Mouse (Mus musculus) forebrain, postnatal 0 days (tissue): Measurements from ENCODE around the gene Zdhhc4. TPM values are rescaled to one million over a fixed set of nuclear protein-coding genes. Genes with fewer than 3 reads are reported as not detected.
A peak's percentile ranks its signal among the peaks of the same experiment; 100 is the strongest.

Experiments used
- ATAC-seq: fragments of 200-750 bp; cut with Nextera tagmentation; 2 replicates; pipeline ENCODE4 v1.8.0; 2017; ENCODE audit warnings: mild to moderate bottlenecking, moderate library complexity
- DNase-seq: peaks from one replicate; pipeline ENCODE4 v3.0.0-alpha.2; 2015
- H3K27ac ChIP-seq: fragments of 300-500 bp; sonication (generic); 2 replicates; pipeline ENCODE4 v1.5.1; 2014; ENCODE audit warnings: low read depth, mild to moderate bottlenecking, antibody characterized with exemption, low read length, moderate library complexity, mixed read lengths
- H3K27me3 ChIP-seq: fragments of 300-500 bp; sonication (generic); 2 replicates; pipeline ENCODE4 v1.6.1; 2014; ENCODE audit warnings: mild to moderate bottlenecking, low read length, mixed read lengths; ENCODE audit not compliant: insufficient read depth
- H3K36me3 ChIP-seq: fragments of 300-500 bp; sonication (generic); 2 replicates; pipeline ENCODE4 v1.6.1; 2014; ENCODE audit warnings: mild to moderate bottlenecking, moderate library complexity; ENCODE audit not compliant: insufficient read depth
- H3K4me1 ChIP-seq: fragments of 300-500 bp; sonication (generic); 2 replicates; pipeline ENCODE4 v1.6.1; 2014; ENCODE audit warnings: antibody characterized with exemption; ENCODE audit not compliant: insufficient read depth
- H3K4me2 ChIP-seq: fragments of 300-500 bp; sonication (generic); 2 replicates; pipeline ENCODE4 v1.6.1; 2014; ENCODE audit warnings: low read depth, mild to moderate bottlenecking, moderate library complexity
- H3K4me3 ChIP-seq: fragments of 300-500 bp; sonication (generic); 2 replicates; pipeline ENCODE4 v1.5.1; 2014; ENCODE audit warnings: low read depth, low read length, mixed read lengths
- H3K9ac ChIP-seq: fragments of 300-500 bp; sonication (generic); 2 replicates; pipeline ENCODE4 v1.6.1; 2014; ENCODE audit warnings: mild to moderate bottlenecking
- H3K9me3 ChIP-seq: fragments of 300-500 bp; sonication (generic); 2 replicates; pipeline ENCODE4 v1.6.1; 2016; ENCODE audit warnings: low read length
- CTCF ChIP-seq: sonication (generic); IDR thresholded peaks from 2 replicates; pipeline ENCODE4 v1.5.1; 2016; ENCODE audit warnings: antibody characterized with exemption, control low read depth, low read depth
- WGBS: fragments of 180-500 bp; shearing (Covaris S2); extraction: QIAGEN DNeasy Blood & Tissue Kit; methylation state at CpG from one replicate; pipeline ENCODE4 v1.1.7; 2014; 5-methylcytosine and 5-hydroxymethylcytosine counted together
- polyA plus RNA-seq: library from polyadenylated mRNA; unstranded; fragments of >200 nt; fragmentation: Nextera tagmentation; extraction: Ambion mirVana; gene quantifications from 2 replicates; pipeline ENCODE4 v1.2.1, GENCODE M21; 2015
- total RNA-seq: library from RNA; depleted of rRNA; stranded (reverse); fragments of >200 nt; gene quantifications from 2 replicates; pipeline ENCODE4 v1.2.3, GENCODE M21; 2014

Zdhhc4 gene
- total and polyA plus RNA-seq, 2 experiments from 2014 or later, result 62.6 to 97.3 TPM

GRCm38 (mm10) chr5:143298391-143298790 is 30.7 kb downstream of the Zdhhc4 start:
- H3K27ac ChIP-seq, result no peak overlapping the region
- H3K4me1 ChIP-seq, result no peaks in the 10 kb centered on the region
- H3K36me3 ChIP-seq, result peaks cover 34% of the 10 kb centered on the region
- TF ChIP-seq CTCF, result peak; percentile 39
- H3K4me2 ChIP-seq, result no peak overlapping the region
- DNase-seq (no peak), ATAC-seq (no peak)
- H3K9ac ChIP-seq, result no peak overlapping the region
- no peaks in the 10 kb centered on the region for H3K9me3 ChIP-seq
- no peak overlapping the region for H3K4me3 ChIP-seq
- WGBS, result 94% methylated on average over 7 of the region's 7 CpGs
- no peaks in the 10 kb centered on the region for H3K27me3 ChIP-seq

- H3K36me3 ChIP-seq, result peaks cover 30% of the 10 kb centered on the region
- no peaks in the 10 kb centered on the region for H3K9me3 ChIP-seq
- 87% methylated on average over 9 of the region's 9 CpGs for WGBS
- H3K27me3 ChIP-seq, result no peaks in the 10 kb centered on the region; the same call in 1 of the 2 replicates
- no peak overlapping the region for H3K9ac ChIP-seq
- no peak overlapping the region for H3K4me2 ChIP-seq
- ATAC-seq (no peak), DNase-seq (no peak)
- no peak for TF ChIP-seq CTCF
- H3K4me1 ChIP-seq, result no peaks in the 10 kb centered on the region
- H3K4me3 ChIP-seq, result no peak overlapping the region
- H3K27ac ChIP-seq, result no peak overlapping the region
These were observed 31.1 kb downstream of the Zdhhc4 start for GRCm38 (mm10) chr5:143297986-143298385.

GRCm38 (mm10) chr5:143295330-143295729 is 33.7 kb downstream of the Zdhhc4 start:
- ATAC-seq, result peak; percentile 54; the same call in 1 of the 2 replicates

GRCm38 (mm10) chr5:143294862-143295261 is 34.2 kb downstream of the Zdhhc4 start:
- H3K9me3 ChIP-seq, result no peaks in the 10 kb centered on the region
- H3K36me3 ChIP-seq, result no peaks in the 10 kb centered on the region
- 92% methylated on average over 3 of the region's 3 CpGs for WGBS
- no peaks in the 10 kb centered on the region; the same call in 1 of the 2 replicates for H3K27me3 ChIP-seq
- H3K4me1 ChIP-seq, result no peaks in the 10 kb centered on the region
- no peak overlapping the region for H3K4me3 ChIP-seq
- peak; percentile 52 for TF ChIP-seq CTCF
- H3K4me2 ChIP-seq, result no peak overlapping the region
- no peak overlapping the region for H3K27ac ChIP-seq
- no peak for DNase-seq
- no peak overlapping the region for H3K9ac ChIP-seq
- no peak for ATAC-seq

More at GRCm38 (mm10) chr5:143295330-143295729, 33.7 kb downstream of the Zdhhc4 start:
- peak; percentile 74 for DNase-seq
- Histone ChIP-seq H3K36me3 (peaks cover 4% of the 10 kb centered on the region), H3K4me1 (no peaks in the 10 kb centered on the region), H3K9ac (no peak overlapping the region), H3K27ac (no peak overlapping the region), H3K27me3 (no peaks in the 10 kb centered on the region; the same call in 1 of the 2 replicates), H3K9me3 (no peaks in the 10 kb centered on the region), H3K4me3 (no peak overlapping the region), H3K4me2 (no peak overlapping the region)
- no peak for TF ChIP-seq CTCF
- 33% methylated on average over 2 of the region's 2 CpGs for WGBS

- Histone ChIP-seq H3K9me3 (no peaks in the 10 kb centered on the region), H3K27ac (no peak within 1 kb of the TSS), H3K4me1 (no peaks in the 10 kb centered on the region), H3K9ac (peak within 1 kb of the TSS; percentile 52), H3K27me3 (peaks cover 8% of the 10 kb centered on the region), H3K4me3 (peak within 1 kb of the TSS; percentile 51), H3K4me2 (peak within 1 kb of the TSS; percentile 87), H3K36me3 (peaks cover 7% of the 10 kb centered on the region; the same call in 1 of the 2 replicates)
- 6% methylated on average over 33 of the region's 38 CpGs for WGBS
- ATAC-seq (peak; percentile 64), DNase-seq (peak; percentile 31)
- no peak for TF ChIP-seq CTCF
These were observed 35.7 kb downstream of the Zdhhc4 start, which contains the start of gene Zfp853 for GRCm38 (mm10) chr5:143293404-143293803. Zfp853 (minus strand) TSS chr5:143293623.

GRCm38 (mm10) chr5:143292879-143293278 is 36.2 kb downstream of the Zdhhc4 start:
- peaks cover 13% of the 10 kb centered on the region for H3K27me3 ChIP-seq
- H3K9ac ChIP-seq, result peak overlapping the region; percentile 52
- peak overlapping the region; percentile 87 for H3K4me2 ChIP-seq
- no peak for ATAC-seq
- no peak for DNase-seq
- H3K36me3 ChIP-seq, result peaks cover 9% of the 10 kb centered on the region; the same call in 1 of the 2 replicates
- no peak overlapping the region for H3K27ac ChIP-seq
- TF ChIP-seq CTCF, result no peak
- no peaks in the 10 kb centered on the region for H3K9me3 ChIP-seq
- no peaks in the 10 kb centered on the region for H3K4me1 ChIP-seq
- 5% methylated on average over 19 of the region's 19 CpGs for whole genome bisulfite sequencing
- peak overlapping the region; percentile 51 for H3K4me3 ChIP-seq

- Histone ChIP-seq H3K9me3 (no peaks in the 10 kb centered on the region), H3K4me1 (no peaks in the 10 kb centered on the region), H3K36me3 (peaks cover 9% of the 10 kb centered on the region; the same call in 1 of the 2 replicates), H3K27ac (no peak overlapping the region), H3K27me3 (peaks cover 13% of the 10 kb centered on the region), H3K9ac (no peak overlapping the region), H3K4me3 (no peak overlapping the region), H3K4me2 (no peak overlapping the region)
- no peak for ATAC-seq
- no peak for DNase-seq
- 75% methylated on average over 9 of the region's 9 CpGs for WGBS
- no peak for TF ChIP-seq CTCF
These were observed 39.8 kb downstream of the Zdhhc4 start for GRCm38 (mm10) chr5:143289299-143289698.
